Mouse (Mus musculus): ENCODE measurements around the gene Kmt2e. TPM values are rescaled to one million over a fixed set of nuclear protein-coding genes. Genes with fewer than 3 reads are reported as not detected.

The Kmt2e gene
- total and polyA plus RNA-seq, 3 experiments, result 7.2 to 29.7 (median 21.3) TPM

DNA sequence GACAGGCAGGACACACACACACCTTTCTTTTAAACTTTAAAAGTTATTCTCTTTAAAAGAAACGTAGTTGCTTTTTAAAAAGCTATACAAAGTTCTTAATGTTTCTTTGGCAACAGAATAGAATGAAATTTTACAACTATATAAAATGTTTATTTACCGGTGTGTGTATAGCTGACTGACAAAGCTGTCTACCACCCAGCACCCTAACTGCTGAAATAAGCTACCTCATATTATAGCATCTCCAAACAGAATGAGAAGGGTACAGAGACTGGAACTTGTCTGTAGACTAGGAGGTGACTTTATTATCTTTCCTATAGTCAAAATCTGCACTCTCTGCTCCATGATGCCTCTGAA lies 47.0 kb upstream of the Kmt2e start:
- Histone ChIP-seq H3K4me3 (replicated peaks in 1 of 3; ENCODE audit: low read depth in 2 of 3, low read length in 2 of 3, poor library complexity in 1 of 3) (no peak overlapping the region), H3K79me2 (replicated peaks; ENCODE audit: control insufficient read depth, extremely low read depth, insufficient read depth, poor library complexity, severe bottlenecking) (no peaks in the 10 kb centered on the region), H3K4me2 (ENCODE audit: insufficient read depth, low read depth, poor library complexity, severe bottlenecking) (peak overlapping the region; percentile 67), H3K36me3 (replicated peaks in 1 of 2; ENCODE audit: control insufficient read depth in 1 of 2, insufficient read depth in 1 of 2, low read length in 1 of 2) (no peaks in the 10 kb centered on the region), H3K4me1 (ENCODE audit: control insufficient read depth in 1 of 2, insufficient read depth in 2 of 2) (peaks cover 35 to 61% of the 10 kb centered on the region in 2 experiments), H3K27ac (ENCODE audit: insufficient read depth, low read depth) (peak overlapping the region; percentile 98), H3K9me3 (replicated peaks; ENCODE audit: low read length) (peaks cover 3% of the 10 kb centered on the region), H3K9ac (ENCODE audit: insufficient read depth, low read depth) (peak overlapping the region; percentile 85), H3K27me3 (replicated peaks) (no peaks in the 10 kb centered on the region)
- DNase-seq (ENCODE audit: extremely low read depth), result no peak
- dilution Hi-C loops (cut with MboI; ENCODE audit: extremely low pct_ligation_motif_present, extremely low pct_unique_long_range_greater_than_20kb, low sequenced_read_pairs), result no loop called here
- no peak for TF ChIP-seq TCF12 (IDR thresholded peaks at IDR 0.05; ENCODE audit: low read depth, low read length)
- TF ChIP-seq UBTF (IDR thresholded peaks at IDR 0.05; ENCODE audit: low read depth, low read length), result no peak
- no peak for TF ChIP-seq USF1 (IDR thresholded peaks at IDR 0.05; ENCODE audit: low read depth, low read length)
- TF ChIP-seq USF2 (conservative IDR thresholded peaks at IDR 0.05; ENCODE audit: low read depth, low read length), result no peak
- TF ChIP-seq CHD1 (IDR thresholded peaks at IDR 0.05; ENCODE audit: low read depth, low read length), result peak; percentile 93; the same call in 1 of the 2 replicates
- TF ChIP-seq MAZ (IDR thresholded peaks at IDR 0.05; ENCODE audit: low read depth, low read length), result no peak
- TF ChIP-seq GABPA (IDR thresholded peaks at IDR 0.05; ENCODE audit: insufficient replicate concordance, low read depth, low read length), result no peak
- no peak for TF ChIP-seq ELF1 (IDR thresholded peaks at IDR 0.05; ENCODE audit: low read depth, low read length)
- TF ChIP-seq JUN (IDR thresholded peaks at IDR 0.05; ENCODE audit: insufficient read depth, low read depth, low read length), result no peak
- no peak for TF ChIP-seq CTCF (conservative IDR thresholded peaks at IDR 0.05 in 1 of 2, IDR thresholded peaks at IDR 0.05 in 1 of 2; ENCODE audit: low read depth in 2 of 2, low read length in 2 of 2)
- peak; percentile 42 for TF ChIP-seq ZMIZ1 (IDR thresholded peaks at IDR 0.05; ENCODE audit: low read depth, low read length)
- no peak for TF ChIP-seq E2F4 (IDR thresholded peaks at IDR 0.05; ENCODE audit: insufficient replicate concordance, low read depth, low read length)
- no peak for TF ChIP-seq IRF4 (IDR thresholded peaks at IDR 0.05; ENCODE audit: low read depth, low read length)
- no peak for TF ChIP-seq SMC3 (IDR thresholded peaks at IDR 0.05; ENCODE audit: low read depth, low read length)
- no peak for TF ChIP-seq POLR2AphosphoS2 (IDR thresholded peaks at IDR 0.05; ENCODE audit: low read depth, low read length)
- peak; percentile 45; the same call in 1 of the 2 replicates for TF ChIP-seq HCFC1 (IDR thresholded peaks at IDR 0.05; ENCODE audit: low read depth, low read length)
- TF ChIP-seq MAX (IDR thresholded peaks at IDR 0.05; ENCODE audit: low read length), result no peak
- 0 out of 2 replicates have a peak, but pooled peaks have one; percentile 39 for TF ChIP-seq NELFE (IDR thresholded peaks at IDR 0.05; ENCODE audit: low read depth, low read length)
- TF ChIP-seq SIN3A (IDR thresholded peaks at IDR 0.05; ENCODE audit: low read length), result no peak
- TF ChIP-seq EP300 (IDR thresholded peaks at IDR 0.05; ENCODE audit: low read length), result no peak
- no peak for TF ChIP-seq BHLHE40 (IDR thresholded peaks at IDR 0.05; ENCODE audit: low read depth, low read length)
- no peak for TF ChIP-seq NRF1 (IDR thresholded peaks at IDR 0.05; ENCODE audit: low read depth, low read length)
- TF ChIP-seq RAD21 (IDR thresholded peaks at IDR 0.05; ENCODE audit: low read depth, low read length), result no peak
- in situ Hi-C loops (cut with MboI; ENCODE audit: low pct_ligation_motif_present, low pct_unique_long_range_greater_than_20kb, low sequenced_read_pairs), result loop anchor here (25.0 kb wide), 1 partner anchor 375 kb away; no protein-coding TSS in a partner anchor

Measured in CH12.LX (cell line).